Mouse (Mus musculus): ENCODE results near the gene Zmynd8.

DNA sequence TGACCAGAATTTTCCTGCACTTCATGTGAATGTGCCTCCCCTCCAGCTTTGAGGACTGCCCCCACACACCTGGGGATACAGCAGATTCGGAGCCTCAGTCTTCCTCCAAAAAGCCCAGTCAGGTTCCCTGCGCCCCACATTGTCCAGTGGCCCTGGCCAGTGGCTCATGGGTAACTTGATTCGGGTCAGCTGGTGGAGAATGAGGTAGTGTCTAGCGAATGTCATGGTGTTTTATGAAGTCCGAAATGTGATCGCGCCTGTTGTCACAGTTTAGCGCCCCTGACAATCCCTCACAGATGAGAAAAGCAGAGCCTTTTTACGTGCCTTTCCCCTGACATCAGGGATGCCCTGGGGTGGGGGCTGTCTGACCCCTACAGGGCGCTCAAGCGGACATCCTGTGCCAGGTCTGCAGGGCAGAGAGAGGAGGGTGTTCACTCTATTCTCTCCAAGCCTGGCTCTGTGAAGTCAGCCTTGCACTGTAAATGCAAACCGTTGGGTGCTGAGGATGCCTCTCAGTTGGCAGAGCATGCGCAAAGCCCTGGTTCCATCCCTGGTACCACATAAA is 139.3 kb downstream of the Zmynd8 start:
- TF ChIP-seq CTCF (IDR thresholded peaks at IDR 0.05; ENCODE audit: insufficient read depth, low read length) (no peak), POLR2A (IDR thresholded peaks at IDR 0.05; ENCODE audit: borderline replicate concordance, extremely low read depth, low read depth, low read length) (no peak)
